Mouse (Mus musculus): Measurements from ENCODE around the gene Stard13.

Stard13 gene

GRCm38 (mm10) chr5:151106841-151107240, 126.8 kb downstream of the Stard13 start:
- no peak for DNase-seq (ENCODE audit: low read depth, low spot score)

GRCm38 (mm10) chr5:151105054-151105971, 128.3 kb downstream of the Stard13 start:
- DNase-seq (ENCODE audit: low read depth, low spot score), result no peak

GRCm38 (mm10) chr5:151104354-151105053, 129.1 kb downstream of the Stard13 start:
- DNase-seq (ENCODE audit: low read depth, low spot score), result peak; percentile 61

GRCm38 (mm10) chr5:151103284-151103683, 130.4 kb downstream of the Stard13 start:
- DNase-seq (ENCODE audit: low read depth, low spot score), result no peak

GRCm38 (mm10) chr5:151102262-151102661, 131.4 kb downstream of the Stard13 start:
- DNase-seq (ENCODE audit: low read depth, low spot score), result no peak

GRCm38 (mm10) chr5:151096012-151096411, 137.6 kb downstream of the Stard13 start:
- DNase-seq (ENCODE audit: low read depth, low spot score), result no peak

GRCm38 (mm10) chr5:151092886-151093665, 140.6 kb downstream of the Stard13 start:
- DNase-seq (ENCODE audit: low read depth, low spot score), result no peak

GRCm38 (mm10) chr5:151090996-151091395, 142.6 kb downstream of the Stard13 start:
- DNase-seq (ENCODE audit: low read depth, low spot score), result no peak

GRCm38 (mm10) chr5:151089201-151089600, 144.4 kb downstream of the Stard13 start:
- no peak for DNase-seq (ENCODE audit: low read depth, low spot score)

GRCm38 (mm10) chr5:151086425-151087202, 147.0 kb downstream of the Stard13 start:
- DNase-seq (ENCODE audit: low read depth, low spot score), result no peak

- DNase-seq (ENCODE audit: low read depth, low spot score), result no peak
Observed at GRCm38 (mm10) chr5:151085749-151086148, 147.9 kb downstream of the Stard13 start.

GRCm38 (mm10) chr5:151080276-151080675, 153.4 kb downstream of the Stard13 start:
- DNase-seq (ENCODE audit: low read depth, low spot score), result no peak

- no peak for DNase-seq (ENCODE audit: low read depth, low spot score)
Observed at GRCm38 (mm10) chr5:151077953-151078352, 155.7 kb downstream of the Stard13 start.

GRCm38 (mm10) chr5:151076917-151077316, 156.7 kb downstream of the Stard13 start:
- DNase-seq (ENCODE audit: low read depth, low spot score), result no peak

- DNase-seq (ENCODE audit: low read depth, low spot score), result peak; percentile 59
Observed at GRCm38 (mm10) chr5:151074282-151074681, 159.4 kb downstream of the Stard13 start.

- DNase-seq (ENCODE audit: low read depth, low spot score), result no peak
Observed at GRCm38 (mm10) chr5:151071430-151071829, 162.2 kb downstream of the Stard13 start.

- DNase-seq (ENCODE audit: low read depth, low spot score), result no peak
Observed at GRCm38 (mm10) chr5:151070896-151071295, 162.7 kb downstream of the Stard13 start.

- DNase-seq (ENCODE audit: low read depth, low spot score), result peak; percentile 42
Observed at GRCm38 (mm10) chr5:151069569-151069968, 164.1 kb downstream of the Stard13 start.

- DNase-seq (ENCODE audit: low read depth, low spot score), result peak; percentile 39
Observed at GRCm38 (mm10) chr5:151066016-151066415, 167.6 kb downstream of the Stard13 start.

GRCm38 (mm10) chr5:151065228-151065627, 168.4 kb downstream of the Stard13 start:
- no peak for DNase-seq (ENCODE audit: low read depth, low spot score)

- DNase-seq (ENCODE audit: low read depth, low spot score), result no peak
Observed at GRCm38 (mm10) chr5:151061942-151062341, 171.7 kb downstream of the Stard13 start.
